Mouse (Mus musculus) heart, embryonic 13.5 days (tissue): ENCODE results near the gene Ccdc78. TPM values are rescaled to one million over a fixed set of nuclear protein-coding genes. Genes with fewer than 3 reads are reported as not detected.

Experiments used
- ATAC-seq: fragments of 200-750 bp; cut with Nextera tagmentation; 2 replicates; pipeline ENCODE4 v1.8.0; 2017; ENCODE audit warnings: moderate TSS enrichment; ENCODE audit not compliant: insufficient number of reproducible peaks, low FRiP score, low TSS enrichment; ENCODE audit errors: extremely low read depth
- H3K27ac ChIP-seq: fragments of 300-500 bp; sonication (generic); replicated peaks from 2 replicates; pipeline ENCODE4 v1.5.1; 2015; ENCODE audit warnings: moderate library complexity, mild to moderate bottlenecking, inconsistent platforms
- H3K27me3 ChIP-seq: fragments of 300-500 bp; sonication (generic); replicated peaks from 2 replicates; pipeline ENCODE4 v1.6.1; 2015; ENCODE audit warnings: mild to moderate bottlenecking, inconsistent platforms
- H3K36me3 ChIP-seq: fragments of 300-500 bp; sonication (generic); 2 replicates; pipeline ENCODE4 v1.6.1; 2015; ENCODE audit warnings: mild to moderate bottlenecking, inconsistent platforms
- H3K4me1 ChIP-seq: fragments of 300-500 bp; sonication (generic); 2 replicates; pipeline ENCODE4 v1.6.1; 2015; ENCODE audit warnings: inconsistent platforms
- H3K4me2 ChIP-seq: fragments of 300-500 bp; sonication (generic); 2 replicates; pipeline ENCODE4 v1.6.1; 2015; ENCODE audit warnings: inconsistent platforms, mild to moderate bottlenecking, moderate library complexity
- H3K4me3 ChIP-seq: fragments of 300-500 bp; sonication (generic); 2 replicates; pipeline ENCODE4 v1.5.1; 2015; ENCODE audit warnings: moderate library complexity, mild to moderate bottlenecking, inconsistent platforms
- H3K9ac ChIP-seq: fragments of 300-500 bp; sonication (generic); 2 replicates; pipeline ENCODE4 v1.6.1; 2015; ENCODE audit warnings: inconsistent platforms, mild to moderate bottlenecking, moderate library complexity
- H3K9me3 ChIP-seq: fragments of 300-500 bp; sonication (generic); 2 replicates; pipeline ENCODE4 v1.6.1; 2016; ENCODE audit warnings: inconsistent platforms
- WGBS: fragments of 180-500 bp; shearing (Covaris S2); methylation state at CpG from one replicate; pipeline ENCODE4 v1.1.7; 2015; ENCODE audit warnings: mixed read lengths; 5-methylcytosine and 5-hydroxymethylcytosine counted together
- polyA plus RNA-seq: library from polyadenylated mRNA; unstranded; fragments of >200 nt; fragmentation: Nextera tagmentation; extraction: Ambion mirVana; gene quantifications from 2 replicates; pipeline ENCODE4 v1.2.1, GENCODE M21; 2015

The Ccdc78 gene
- polyA plus RNA-seq, 1 experiment from 2014 or later, result 0.17 TPM

- Histone ChIP-seq H3K4me3 (no peak overlapping the region), H3K9me3 (no peaks in the 10 kb centered on the region), H3K4me1 (peaks cover 17% of the 10 kb centered on the region), H3K4me2 (no peak overlapping the region), H3K27me3 (peaks cover 28% of the 10 kb centered on the region; the same call in 1 of the 2 replicates), H3K27ac (peak overlapping the region; percentile 51), H3K9ac (no peak overlapping the region), H3K36me3 (no peaks in the 10 kb centered on the region)
- ATAC-seq, result no peak
- WGBS, result 57% methylated on average over 9 of the region's 9 CpGs
These were observed 29.8 kb upstream of the Ccdc78 start for GRCm38 (mm10) chr17:25756378-25757242.

DNA sequence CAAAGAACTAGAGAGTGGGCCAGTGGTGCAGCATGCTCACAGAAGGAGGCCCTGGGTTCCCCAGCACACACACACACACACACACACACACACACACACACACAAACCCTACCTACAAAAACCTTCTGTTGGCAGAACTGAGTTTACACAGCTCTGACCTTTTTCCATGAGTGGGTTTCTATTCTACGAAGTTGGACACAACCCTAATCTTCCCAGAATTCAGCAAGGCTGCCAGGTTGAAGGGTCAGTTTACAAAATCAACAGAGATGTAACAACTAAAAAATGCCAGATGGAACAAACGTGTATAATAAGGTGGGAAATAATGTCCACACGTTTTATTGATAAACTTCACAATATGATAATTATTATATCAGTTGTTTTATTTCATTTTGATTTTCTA is 28.7 kb upstream of the Ccdc78 start:
- peaks cover 15% of the 10 kb centered on the region for H3K4me1 ChIP-seq
- WGBS, result 56% methylated on average over 3 of the region's 3 CpGs
- no peak for ATAC-seq

DNA sequence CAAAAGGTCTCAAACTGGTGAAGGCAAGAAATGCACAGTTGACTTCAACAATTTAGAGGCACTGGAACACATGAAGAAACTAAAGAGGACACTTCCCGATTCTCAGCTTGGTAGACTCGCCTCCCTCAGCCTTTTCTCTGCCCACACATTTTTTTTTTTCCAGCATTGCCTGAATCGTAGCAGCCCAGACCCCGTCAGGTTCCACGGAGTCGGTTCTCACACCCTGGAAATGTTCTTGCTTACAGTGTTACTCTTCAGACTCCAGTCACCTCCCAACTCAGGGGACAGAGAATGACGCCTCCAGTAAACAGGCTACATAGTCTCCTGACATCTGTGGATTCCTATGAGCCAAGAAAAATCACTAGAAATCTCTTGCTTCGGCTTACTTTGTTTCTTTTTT is 26.2 kb upstream of the Ccdc78 start:
- ATAC-seq, result no peak
- H3K27ac ChIP-seq, result no peak overlapping the region

More for the DNA sequence above, 28.7 kb upstream of the Ccdc78 start:
- Histone ChIP-seq H3K9me3 (no peaks in the 10 kb centered on the region), H3K27ac (peak overlapping the region; percentile 32; the same call in 1 of the 2 replicates), H3K27me3 (peaks cover 28% of the 10 kb centered on the region; the same call in 1 of the 2 replicates), H3K4me3 (no peak overlapping the region), H3K4me2 (no peak overlapping the region), H3K36me3 (no peaks in the 10 kb centered on the region), H3K9ac (no peak overlapping the region)

GRCm38 (mm10) chr17:25761561-25761970 is 24.8 kb upstream of the Ccdc78 start:
- H3K4me3 ChIP-seq, result no peak overlapping the region
- no peaks in the 10 kb centered on the region for H3K9me3 ChIP-seq
- no peaks in the 10 kb centered on the region for H3K36me3 ChIP-seq
- ATAC-seq, result no peak
- no peak overlapping the region for H3K4me2 ChIP-seq
- H3K9ac ChIP-seq, result no peak overlapping the region; the same call in 1 of the 2 replicates
- no peak overlapping the region for H3K27ac ChIP-seq
- H3K27me3 ChIP-seq, result peaks cover 29% of the 10 kb centered on the region; the same call in 1 of the 2 replicates
- 24% methylated on average over 4 of the region's 4 CpGs for WGBS
- 0 out of 2 replicates have a peak, but pooled peaks cover 2% of the 10 kb centered on the region for H3K4me1 ChIP-seq

More for the DNA sequence above, 26.2 kb upstream of the Ccdc78 start:
- Histone ChIP-seq H3K9ac (no peak overlapping the region), H3K4me2 (no peak overlapping the region), H3K4me3 (no peak overlapping the region), H3K9me3 (no peaks in the 10 kb centered on the region), H3K4me1 (peaks cover 15% of the 10 kb centered on the region), H3K27me3 (peaks cover 24% of the 10 kb centered on the region; the same call in 1 of the 2 replicates), H3K36me3 (no peaks in the 10 kb centered on the region)
- 64% methylated on average over 8 of the region's 8 CpGs for WGBS

DNA sequence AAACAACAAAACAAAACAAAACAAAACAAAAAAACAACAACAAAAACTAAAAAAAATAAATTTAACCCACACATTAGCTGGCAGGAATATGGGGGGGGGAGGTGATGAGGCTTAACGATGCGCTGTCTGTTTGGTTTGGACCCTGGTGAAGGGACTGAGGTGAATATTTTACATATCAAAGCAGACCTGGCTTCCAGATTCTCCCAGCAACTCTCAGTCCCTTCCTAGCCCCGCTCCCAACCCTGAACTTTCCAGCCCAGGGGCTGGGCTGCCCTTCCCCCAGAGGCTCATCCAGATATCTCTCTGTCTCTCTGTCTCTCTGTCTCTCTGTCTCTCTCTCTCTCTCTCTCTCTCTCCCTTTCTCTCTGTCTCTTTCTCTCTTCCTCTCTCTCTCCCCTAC is 23.8 kb upstream of the Ccdc78 start:
- no peak overlapping the region for H3K4me2 ChIP-seq
- H3K27ac ChIP-seq, result no peak overlapping the region
- WGBS, result 33% methylated on average over 3 of the region's 3 CpGs
- H3K27me3 ChIP-seq, result peaks cover 36% of the 10 kb centered on the region
- H3K36me3 ChIP-seq, result no peaks in the 10 kb centered on the region
- no peaks in the 10 kb centered on the region for H3K4me1 ChIP-seq
- H3K9ac ChIP-seq, result no peak overlapping the region
- no peak for ATAC-seq
- H3K9me3 ChIP-seq, result no peaks in the 10 kb centered on the region
- no peak overlapping the region for H3K4me3 ChIP-seq

- H3K27ac ChIP-seq, result no peak overlapping the region
These were observed 20.5 kb upstream of the Ccdc78 start for GRCm38 (mm10) chr17:25765886-25766285.

DNA sequence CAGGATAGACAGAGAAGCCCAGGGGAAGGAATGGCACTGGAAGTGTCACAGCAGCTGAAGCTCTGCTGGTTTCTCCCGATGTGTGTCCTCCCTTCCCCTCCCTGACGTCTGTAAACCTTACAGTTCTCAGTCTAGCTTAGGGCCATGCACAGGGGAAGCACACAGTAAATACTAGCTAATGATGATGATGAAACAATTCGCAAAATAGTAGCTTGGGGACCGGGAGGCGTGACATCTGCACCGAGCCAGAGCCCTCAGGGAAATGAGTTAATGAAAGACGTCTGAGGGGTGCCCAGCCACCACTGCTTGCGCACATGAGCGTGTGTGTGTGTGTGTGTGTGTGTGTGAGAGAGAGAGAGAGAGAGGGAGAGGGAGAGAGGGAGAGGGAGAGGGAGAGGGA is 17.0 kb upstream of the Ccdc78 start:
- Histone ChIP-seq H3K27me3 (peaks cover 39% of the 10 kb centered on the region), H3K4me2 (no peak overlapping the region), H3K4me3 (no peak overlapping the region), H3K4me1 (peaks cover 7% of the 10 kb centered on the region), H3K9me3 (no peaks in the 10 kb centered on the region), H3K9ac (no peak overlapping the region), H3K36me3 (no peaks in the 10 kb centered on the region), H3K27ac (no peak overlapping the region)
- ATAC-seq, result no peak
- 47% methylated on average over 9 of the region's 9 CpGs for WGBS

More at GRCm38 (mm10) chr17:25765886-25766285, 20.5 kb upstream of the Ccdc78 start:
- Histone ChIP-seq H3K9me3 (no peaks in the 10 kb centered on the region), H3K36me3 (no peaks in the 10 kb centered on the region), H3K4me2 (no peak overlapping the region), H3K27me3 (peaks cover 39% of the 10 kb centered on the region), H3K4me3 (no peak overlapping the region), H3K9ac (no peak overlapping the region), H3K4me1 (no peaks in the 10 kb centered on the region)
- 55% methylated on average over 5 of the region's 5 CpGs for WGBS
- ATAC-seq, result no peak

DNA sequence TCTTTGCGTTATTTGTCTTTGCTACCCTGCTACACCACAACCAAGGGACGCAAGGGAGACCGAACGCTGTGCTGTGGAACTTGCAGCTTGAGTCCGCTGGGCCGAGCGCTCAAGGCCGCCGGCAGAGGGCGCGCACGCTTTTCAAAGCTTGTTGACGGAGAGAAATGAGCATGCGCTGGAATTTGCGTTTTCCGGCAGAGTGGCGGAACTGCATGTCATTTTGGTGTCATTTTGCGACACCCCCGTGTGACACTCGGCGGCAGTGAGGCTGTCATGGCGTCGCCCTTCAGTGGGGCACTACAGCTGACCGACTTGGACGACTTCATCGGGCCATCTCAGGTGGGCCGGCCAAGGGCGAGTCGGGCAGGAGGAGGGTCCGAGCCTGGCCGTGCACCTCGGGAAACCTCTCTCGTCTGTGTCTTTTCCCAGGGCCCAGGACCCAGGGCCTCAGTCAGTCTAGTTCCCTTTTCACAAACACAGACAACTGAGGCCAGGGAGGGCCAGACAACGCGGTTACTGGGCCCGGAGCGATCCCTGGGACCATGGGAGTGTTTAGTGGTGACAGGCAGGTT is 12.7 kb upstream of the Ccdc78 start, which contains the start of gene Narfl:
TSS of gene Narfl (plus strand) at position 228 of the 572 bp plus-strand sequence.
- peak; percentile 77 for ATAC-seq
- H3K4me3 ChIP-seq, result peak within 1 kb of the TSS; percentile 91
- peak within 1 kb of the TSS; percentile 97 for H3K9ac ChIP-seq
- under 1% methylated on average over 37 of the region's 37 CpGs for WGBS
- peak within 1 kb of the TSS; percentile 90 for H3K4me2 ChIP-seq
- peak within 1 kb of the TSS; percentile 55; the same call in 1 of the 2 replicates for H3K27ac ChIP-seq
- no peaks in the 10 kb centered on the region for H3K9me3 ChIP-seq
- H3K27me3 ChIP-seq, result peaks cover 14% of the 10 kb centered on the region
- H3K4me1 ChIP-seq, result peaks cover 15% of the 10 kb centered on the region
- H3K36me3 ChIP-seq, result peaks cover 22% of the 10 kb centered on the region

DNA sequence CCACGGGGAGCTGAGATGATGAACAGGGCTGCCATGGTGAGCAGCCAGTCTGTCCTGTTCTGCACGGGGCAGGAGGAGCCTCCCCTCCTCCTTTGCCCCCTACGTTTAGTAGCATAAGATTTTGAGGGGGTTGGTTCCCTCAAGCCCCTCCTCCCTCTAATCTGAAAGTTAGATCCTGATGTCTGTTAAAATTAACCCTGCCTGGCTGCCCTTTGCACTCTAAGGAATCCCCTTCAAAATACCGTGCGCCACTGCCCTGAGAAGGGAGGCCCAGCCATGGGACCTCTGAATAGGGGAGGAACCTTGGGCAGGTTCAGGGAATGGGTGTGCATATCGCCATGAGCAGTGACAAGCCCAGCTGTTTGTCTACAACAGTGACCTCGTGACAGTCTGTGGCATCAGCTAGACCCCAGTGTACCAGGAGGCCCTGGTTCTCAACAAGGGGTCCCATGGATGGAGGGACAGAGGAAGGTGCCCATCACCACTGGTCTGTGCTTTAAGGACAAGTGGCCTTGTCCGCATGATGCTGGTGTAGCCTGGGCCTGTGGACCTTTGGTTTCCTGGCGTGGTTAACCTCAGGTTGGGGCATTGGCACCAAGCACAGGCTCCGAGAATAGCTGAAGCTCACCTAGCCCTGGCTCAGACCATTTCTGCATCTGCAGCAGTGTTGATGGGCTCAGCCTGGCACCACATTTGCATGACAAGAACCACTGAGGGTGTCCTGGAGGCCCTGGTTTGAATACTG is 10.9 kb upstream of the Ccdc78 start:
- no peak overlapping the region for H3K9ac ChIP-seq
- H3K27ac ChIP-seq, result no peak overlapping the region
- no peaks in the 10 kb centered on the region for H3K9me3 ChIP-seq
- 78% methylated on average over 10 of the region's 10 CpGs for WGBS
- peaks cover 15% of the 10 kb centered on the region for H3K4me1 ChIP-seq
- H3K4me2 ChIP-seq, result no peak overlapping the region
- H3K27me3 ChIP-seq, result no peaks in the 10 kb centered on the region; the same call in 1 of the 2 replicates
- no peak for ATAC-seq
- peaks cover 40% of the 10 kb centered on the region for H3K36me3 ChIP-seq
- H3K4me3 ChIP-seq, result no peak overlapping the region

DNA sequence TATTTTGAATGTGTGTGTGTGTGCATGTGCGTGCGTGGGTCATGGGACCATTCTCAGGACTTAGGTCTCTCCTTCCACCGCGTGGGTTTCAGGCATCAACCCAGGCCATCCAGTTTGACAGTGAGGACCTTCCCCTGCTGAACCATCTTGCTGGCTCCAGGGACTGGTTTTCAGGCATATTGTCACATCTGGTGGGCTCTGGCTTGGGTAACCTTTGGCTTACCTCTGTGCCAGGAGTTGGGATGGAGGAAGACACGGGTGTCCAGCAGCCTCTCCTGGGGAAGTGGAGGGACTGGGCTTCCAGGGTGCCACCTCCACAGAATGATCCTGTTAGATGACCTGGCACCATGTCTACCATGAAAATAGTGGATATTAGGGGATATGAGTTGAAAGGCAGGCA is 8.4 kb upstream of the Ccdc78 start:
- Histone ChIP-seq H3K9ac (no peak overlapping the region), H3K4me2 (no peak overlapping the region), H3K9me3 (no peaks in the 10 kb centered on the region), H3K27me3 (no peaks in the 10 kb centered on the region), H3K27ac (no peak overlapping the region), H3K36me3 (peaks cover 65% of the 10 kb centered on the region), H3K4me1 (peaks cover 19% of the 10 kb centered on the region), H3K4me3 (no peak overlapping the region)
- 91% methylated on average over 5 of the region's 5 CpGs for WGBS
- no peak for ATAC-seq

DNA sequence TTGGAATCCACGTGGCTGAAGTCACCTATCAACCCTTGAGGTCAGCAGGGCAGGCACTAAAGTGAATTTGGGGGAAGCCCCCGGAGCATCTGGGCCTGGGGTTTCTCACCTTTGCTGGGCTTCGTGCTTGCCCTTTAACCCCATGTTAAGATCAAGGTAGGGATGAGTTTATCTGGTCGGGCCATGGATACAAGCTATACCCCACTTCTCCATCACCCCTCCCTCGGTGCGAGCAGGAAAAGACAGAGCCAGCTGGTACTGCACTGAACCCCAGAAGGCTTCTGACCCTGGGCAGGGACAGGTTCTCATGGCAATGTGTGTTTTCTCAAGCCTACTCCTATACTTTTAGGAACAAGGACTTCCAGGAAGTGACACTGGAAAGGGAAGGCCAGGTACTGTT is 5.0 kb upstream of the Ccdc78 start:
- peaks cover 75% of the 10 kb centered on the region for H3K36me3 ChIP-seq
- no peak overlapping the region for H3K9ac ChIP-seq
- no peak overlapping the region for H3K4me2 ChIP-seq
- WGBS, result 75% methylated on average over 6 of the region's 6 CpGs
- no peak for ATAC-seq
- peaks cover 31% of the 10 kb centered on the region for H3K4me1 ChIP-seq
- H3K27me3 ChIP-seq, result no peaks in the 10 kb centered on the region
- no peak overlapping the region for H3K27ac ChIP-seq
- no peak overlapping the region for H3K4me3 ChIP-seq
- H3K9me3 ChIP-seq, result no peaks in the 10 kb centered on the region
